Mouse (Mus musculus) megakaryocyte, embryonic 14.5 days (primary cell): ENCODE measurements around the gene Ctnna3. TPM values are rescaled to one million over a fixed set of nuclear protein-coding genes. Genes with fewer than 3 reads are reported as not detected.

Experiments
- H3K27me3 ChIP-seq: replicated peaks from 2 replicates; pipeline ENCODE3; 2012; ENCODE audit warnings: inconsistent platforms
- H3K36me3 ChIP-seq: replicated peaks from 2 replicates; pipeline ENCODE3; 2012; ENCODE audit warnings: low read length, inconsistent platforms, mixed read lengths
- H3K4me1 ChIP-seq: 2 replicates; pipeline ENCODE4 v1.6.1; 2012; ENCODE audit warnings: inconsistent platforms
- H3K4me3 ChIP-seq: replicated peaks from 2 replicates; pipeline ENCODE3; 2012; ENCODE audit warnings: moderate library complexity, mild to moderate bottlenecking, inconsistent platforms
- H3K9me3 ChIP-seq: 2 replicates; pipeline ENCODE4 v1.6.1; 2012; ENCODE audit warnings: inconsistent platforms
- FLI1 ChIP-seq: IDR thresholded peaks from 2 replicates; pipeline ENCODE4 v1.6.1; 2012; ENCODE audit warnings: low read length, inconsistent platforms, mixed read lengths
- GATA1 ChIP-seq: IDR thresholded peaks from 3 replicates; pipeline ENCODE4 v1.6.1; 2012; ENCODE audit warnings: mixed read lengths, low read length, inconsistent platforms, borderline replicate concordance
- polyA plus RNA-seq: library from polyadenylated mRNA; stranded (reverse); fragments of >175 nt; gene quantifications from 2 replicates; pipeline ENCODE4 v1.2.3, GENCODE M21; 2012; ENCODE audit warnings: low replicate concordance; ENCODE audit not compliant: insufficient read depth

The Ctnna3 gene
- polyA plus RNA-seq, 1 experiment = not detected

DNA sequence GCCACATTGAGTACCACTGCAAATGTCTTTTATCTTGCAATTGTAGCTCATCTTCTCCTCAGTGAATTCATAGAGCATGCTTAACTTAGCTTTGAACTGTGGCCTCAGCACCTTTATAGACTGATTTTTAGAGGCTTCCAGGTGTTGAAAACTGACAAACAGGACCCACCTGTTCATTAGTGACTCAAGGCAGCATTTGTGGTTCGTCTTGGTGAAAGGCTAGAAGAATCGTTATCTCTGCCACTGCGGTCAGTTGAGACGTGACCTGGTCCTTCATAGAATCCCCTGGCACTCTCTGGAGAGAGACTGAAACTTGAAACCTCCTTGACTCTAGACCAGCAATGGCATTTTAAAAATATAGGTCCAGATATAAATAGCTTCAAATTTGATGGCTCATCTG, 96.1 kb downstream of the Ctnna3 start:
- H3K4me3 ChIP-seq = no peak overlapping the region
- no peaks in the 10 kb centered on the region for H3K36me3 ChIP-seq
- TF ChIP-seq FLI1 = no peak
- TF ChIP-seq GATA1 = no peak
- no peaks in the 10 kb centered on the region for H3K9me3 ChIP-seq
- H3K4me1 ChIP-seq = no peaks in the 10 kb centered on the region; the same call in 1 of the 2 replicates
- H3K27me3 ChIP-seq = no peaks in the 10 kb centered on the region

DNA sequence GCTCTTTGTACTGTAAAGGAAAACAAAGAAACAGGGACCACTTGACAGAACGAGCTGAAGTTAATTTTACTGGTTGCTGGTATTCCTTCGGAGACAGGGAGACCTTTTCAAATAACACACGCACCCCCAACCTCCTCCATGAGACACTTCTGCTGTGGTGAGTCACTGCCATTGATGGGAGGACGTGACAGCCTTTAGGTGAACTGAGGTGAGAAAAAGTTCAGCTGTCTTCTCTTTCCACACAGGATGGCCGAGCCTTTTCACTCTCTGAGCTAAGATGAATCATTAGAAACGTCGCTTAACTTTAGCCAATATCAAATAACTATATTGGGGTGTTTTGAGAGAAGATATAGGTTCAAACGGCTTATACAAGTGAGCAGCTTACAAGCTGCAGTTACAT, 102.5 kb downstream of the Ctnna3 start:
- peaks cover 16% of the 10 kb centered on the region for H3K9me3 ChIP-seq
- no peak overlapping the region for H3K4me3 ChIP-seq
- H3K27me3 ChIP-seq = no peaks in the 10 kb centered on the region
- TF ChIP-seq FLI1 = no peak
- TF ChIP-seq GATA1 = no peak
- no peaks in the 10 kb centered on the region for H3K36me3 ChIP-seq
- H3K4me1 ChIP-seq = no peaks in the 10 kb centered on the region; the same call in 1 of the 2 replicates

DNA sequence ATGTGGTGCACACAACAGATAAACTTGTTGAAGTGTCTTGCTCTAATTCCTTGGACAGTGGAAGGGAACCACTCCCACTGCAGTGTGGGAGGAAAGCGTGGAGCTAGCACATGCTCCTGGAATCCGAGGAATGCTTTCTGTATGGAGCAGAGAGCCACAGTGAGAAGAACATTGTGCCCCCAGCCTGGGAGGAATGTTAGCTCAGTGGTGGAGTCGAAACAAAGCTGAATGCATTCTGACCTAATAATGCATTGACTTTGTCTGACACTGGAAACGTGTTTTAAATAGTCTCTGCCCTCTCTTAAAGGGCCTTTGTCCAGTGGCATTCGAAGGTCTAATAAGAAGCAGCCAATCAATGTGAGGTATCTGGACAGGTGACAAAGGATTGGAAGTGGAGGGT, 111.9 kb downstream of the Ctnna3 start:
- Histone ChIP-seq H3K36me3 (no peaks in the 10 kb centered on the region), H3K4me3 (no peak overlapping the region), H3K27me3 (no peaks in the 10 kb centered on the region), H3K4me1 (no peaks in the 10 kb centered on the region), H3K9me3 (0 out of 2 replicates have a peak, but pooled peaks cover 7% of the 10 kb centered on the region)
- no peak for TF ChIP-seq GATA1
- TF ChIP-seq FLI1 = no peak

DNA sequence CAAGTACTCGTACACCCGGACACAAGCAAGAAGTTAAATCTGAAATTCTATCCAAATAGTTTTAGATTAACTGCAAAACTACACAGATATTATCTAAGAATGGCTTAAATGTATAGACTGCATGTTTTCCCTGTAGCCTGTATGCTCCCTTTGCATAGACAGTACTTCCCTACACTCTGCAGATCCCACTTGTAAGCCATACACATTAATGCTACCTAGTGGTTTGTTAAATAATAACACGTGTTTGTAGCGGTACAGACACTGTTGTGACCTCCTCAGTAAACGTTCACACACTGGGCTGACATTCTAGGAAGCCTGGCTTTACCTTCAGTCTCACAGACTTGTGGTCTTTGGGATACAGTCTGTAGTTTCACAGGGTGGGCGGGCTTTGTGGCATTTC, 112.6 kb downstream of the Ctnna3 start:
- TF ChIP-seq FLI1 (no peak), GATA1 (no peak)
- Histone ChIP-seq H3K4me3 (no peak overlapping the region), H3K4me1 (no peaks in the 10 kb centered on the region), H3K36me3 (no peaks in the 10 kb centered on the region), H3K27me3 (no peaks in the 10 kb centered on the region), H3K9me3 (0 out of 2 replicates have a peak, but pooled peaks cover 3% of the 10 kb centered on the region)

DNA sequence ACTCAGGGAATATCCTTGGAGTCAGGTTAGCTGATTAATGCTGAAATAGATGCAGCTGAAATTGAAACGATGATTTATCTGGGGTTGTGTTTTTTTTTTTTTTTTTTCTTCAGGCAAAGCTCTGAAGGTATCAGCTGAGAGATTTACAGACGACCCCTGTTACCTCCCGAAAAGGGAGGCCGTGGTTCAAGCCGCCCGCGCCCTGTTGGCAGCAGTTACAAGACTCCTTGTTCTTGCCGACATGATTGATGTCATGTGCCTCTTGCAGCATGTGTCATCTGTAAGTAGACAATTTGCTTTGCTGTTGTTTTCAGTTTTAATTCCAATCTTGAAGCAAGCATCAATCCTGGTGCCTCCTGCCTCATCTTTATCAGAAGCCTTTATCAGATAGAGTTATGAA, 136.8 kb downstream of the Ctnna3 start:
- Histone ChIP-seq H3K4me1 (no peaks in the 10 kb centered on the region), H3K4me3 (no peak overlapping the region), H3K9me3 (peaks cover 11% of the 10 kb centered on the region), H3K27me3 (no peaks in the 10 kb centered on the region), H3K36me3 (no peaks in the 10 kb centered on the region)
- TF ChIP-seq FLI1 (no peak), GATA1 (no peak)

DNA sequence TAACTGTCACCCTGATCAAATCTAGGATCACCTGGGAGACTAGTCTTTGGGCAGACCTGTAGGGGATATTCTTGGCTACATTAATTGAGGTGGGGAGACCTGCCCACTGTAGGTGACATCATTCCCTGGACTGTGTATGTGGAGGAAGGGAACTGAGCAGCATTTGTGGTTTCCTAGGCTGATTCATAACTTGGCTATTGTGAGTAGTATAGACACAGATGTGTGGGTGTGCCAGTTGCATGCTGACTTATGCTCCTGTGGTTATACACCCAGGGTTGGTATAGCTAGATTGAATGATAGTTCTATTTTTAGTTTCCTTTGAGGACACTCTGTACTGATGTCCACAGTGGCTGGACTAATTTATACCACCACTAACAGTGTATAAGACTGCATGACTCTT, 141.7 kb downstream of the Ctnna3 start:
- Histone ChIP-seq H3K4me1 (no peaks in the 10 kb centered on the region), H3K36me3 (no peaks in the 10 kb centered on the region), H3K9me3 (peaks cover 37% of the 10 kb centered on the region), H3K27me3 (no peaks in the 10 kb centered on the region), H3K4me3 (no peak overlapping the region)
- no peak for TF ChIP-seq GATA1
- TF ChIP-seq FLI1 = no peak

DNA sequence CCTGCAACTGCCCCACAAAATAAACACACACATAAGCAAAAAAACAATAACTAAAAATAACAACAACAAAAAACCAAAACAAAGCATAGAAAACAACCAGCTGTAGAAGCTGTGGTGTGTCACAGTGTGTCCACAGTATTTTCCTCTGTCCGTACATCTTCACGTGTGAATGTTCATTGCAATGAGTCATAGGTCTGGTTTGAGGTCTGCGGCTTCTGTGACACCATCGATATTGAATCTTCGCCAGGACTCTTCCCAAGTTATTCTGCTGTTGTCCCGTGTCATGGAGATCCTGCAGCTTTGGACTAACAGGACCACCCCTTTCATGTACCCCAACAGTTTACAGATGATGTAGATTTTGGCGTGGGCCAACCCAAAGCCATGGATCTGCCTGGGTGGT, 143.0 kb downstream of the Ctnna3 start:
- TF ChIP-seq FLI1 = no peak
- no peak for TF ChIP-seq GATA1
- H3K4me3 ChIP-seq = no peak overlapping the region
- peaks cover 37% of the 10 kb centered on the region for H3K9me3 ChIP-seq
- H3K27me3 ChIP-seq = no peaks in the 10 kb centered on the region
- H3K36me3 ChIP-seq = no peaks in the 10 kb centered on the region
- H3K4me1 ChIP-seq = no peaks in the 10 kb centered on the region

DNA sequence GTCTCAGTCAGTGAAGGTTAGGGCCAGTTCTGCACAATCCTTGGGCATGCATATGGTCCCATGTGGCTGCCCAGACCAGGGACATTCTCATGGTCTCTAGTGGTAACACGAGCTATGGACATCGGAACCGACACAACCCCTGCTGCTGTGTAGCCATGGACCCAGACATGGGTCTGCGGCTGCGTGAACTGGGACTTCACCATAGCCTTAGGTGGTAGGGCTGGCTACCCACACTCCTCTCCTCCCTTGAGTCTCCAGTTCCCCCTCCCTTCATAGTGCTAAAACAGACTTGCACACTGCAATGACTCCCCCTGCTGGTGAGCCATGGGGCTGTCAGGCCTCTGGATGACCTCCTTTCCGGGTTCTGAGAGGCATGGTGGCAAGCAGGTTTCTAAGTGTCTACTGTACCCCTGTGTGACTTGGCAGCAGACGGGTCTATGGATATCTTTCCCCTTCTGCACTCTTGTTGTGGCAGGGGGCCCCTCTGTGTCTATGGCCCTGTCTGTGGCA, 144.3 kb downstream of the Ctnna3 start:
- no peak for TF ChIP-seq FLI1
- Histone ChIP-seq H3K9me3 (peaks cover 36% of the 10 kb centered on the region), H3K4me1 (no peaks in the 10 kb centered on the region), H3K27me3 (no peaks in the 10 kb centered on the region), H3K36me3 (no peaks in the 10 kb centered on the region), H3K4me3 (no peak overlapping the region)

DNA sequence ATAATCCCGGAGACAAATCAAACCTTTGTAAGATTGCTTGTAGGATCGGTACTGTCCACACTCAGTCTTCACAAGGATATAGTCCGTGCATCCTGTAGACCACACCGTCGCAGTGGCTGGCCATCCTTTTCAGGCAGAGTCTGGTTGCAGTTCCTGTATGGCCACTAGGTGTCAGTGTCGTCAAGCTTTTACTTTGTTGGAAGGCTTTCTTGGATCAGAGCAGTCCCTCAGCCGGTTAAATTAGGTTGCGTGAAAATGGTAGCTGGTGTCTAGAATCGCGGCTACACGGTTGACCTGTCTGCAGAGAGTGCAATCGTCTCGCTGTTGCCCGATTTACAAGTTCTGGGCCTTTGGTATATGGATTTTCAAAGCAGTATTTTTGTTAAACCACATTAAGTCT, 152.7 kb downstream of the Ctnna3 start:
- no peak for TF ChIP-seq FLI1
- no peak for TF ChIP-seq GATA1
- Histone ChIP-seq H3K4me3 (peak overlapping the region; percentile 53), H3K27me3 (no peaks in the 10 kb centered on the region), H3K4me1 (peaks cover 7% of the 10 kb centered on the region; the same call in 1 of the 2 replicates), H3K36me3 (no peaks in the 10 kb centered on the region), H3K9me3 (no peaks in the 10 kb centered on the region)

DNA sequence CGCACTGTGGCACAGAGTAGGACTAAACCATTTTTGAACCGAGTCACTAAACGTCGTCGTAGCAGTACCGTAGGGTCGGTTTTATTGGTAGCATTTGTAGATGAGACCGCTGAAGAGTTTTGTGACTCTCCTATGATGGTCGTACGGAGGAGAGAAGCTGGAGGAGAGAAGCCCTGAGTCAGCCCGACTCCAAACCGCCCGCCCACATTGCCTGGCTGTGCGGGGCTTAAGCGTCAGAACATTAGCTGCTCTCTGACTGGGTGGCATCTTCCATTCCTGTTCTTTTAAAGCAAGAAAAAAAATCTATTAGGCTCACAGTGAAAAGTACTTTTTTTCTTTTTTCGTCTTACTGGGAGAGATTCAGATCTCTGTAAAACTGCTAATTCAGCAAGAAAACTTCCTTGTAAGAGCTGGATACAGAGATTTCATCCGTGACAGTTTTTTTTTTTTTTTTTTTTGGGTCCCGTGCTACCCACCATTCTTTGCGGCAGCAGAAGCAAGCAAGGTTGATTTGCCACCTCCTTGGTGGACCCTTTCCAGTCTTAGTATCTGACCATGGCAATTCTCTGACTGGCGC, 154.0 kb downstream of the Ctnna3 start:
- H3K4me1 ChIP-seq = peaks cover 7% of the 10 kb centered on the region; the same call in 1 of the 2 replicates
- TF ChIP-seq GATA1 (no peak), FLI1 (no peak)
- H3K36me3 ChIP-seq = no peaks in the 10 kb centered on the region
- no peaks in the 10 kb centered on the region for H3K9me3 ChIP-seq
- no peak overlapping the region for H3K4me3 ChIP-seq
- H3K27me3 ChIP-seq = no peaks in the 10 kb centered on the region
